Mouse (Mus musculus) myocyte (in vitro differentiated cells): Measurements from ENCODE around the gene Taf8.

Source experiments
- CEBPB ChIP-seq: IDR thresholded peaks from 2 replicates; pipeline ENCODE4 v1.6.1; 2011; ENCODE audit warnings: mild to moderate bottlenecking, moderate library complexity; ENCODE audit not compliant: poor library complexity, insufficient read depth, severe bottlenecking
- E2F4 ChIP-seq: IDR thresholded peaks from one replicate; pipeline ENCODE4 v1.6.1; 2011; ENCODE audit warnings: mild to moderate bottlenecking, control low read depth, moderate library complexity; ENCODE audit not compliant: insufficient read depth
- MAX ChIP-seq: IDR thresholded peaks from one replicate; pipeline ENCODE4 v1.6.1; 2011; ENCODE audit warnings: low read depth, mild to moderate bottlenecking, control low read depth
- MYOD1 ChIP-seq, 3 experiments: IDR thresholded peaks; one replicate each; pipeline ENCODE4 v1.6.1; 2011; ENCODE audit warnings: control low read depth in 2 of 3, low read depth in 2 of 3, mild to moderate bottlenecking in 2 of 3, moderate library complexity in 1 of 3; ENCODE audit not compliant: insufficient read length in 2 of 3, control insufficient read depth in 1 of 3
- MYOG ChIP-seq, 3 experiments: IDR thresholded peaks; one replicate each; pipeline ENCODE4 v1.6.1; 2011; ENCODE audit warnings: control low read depth in 2 of 3, low read depth in 2 of 3, mild to moderate bottlenecking in 2 of 3; ENCODE audit not compliant: insufficient read length in 2 of 3, control insufficient read depth in 1 of 3, insufficient read depth in 1 of 3
- POLR2A ChIP-seq: IDR thresholded peaks from one replicate; pipeline ENCODE4 v1.6.1; 2011; ENCODE audit warnings: low read depth, mild to moderate bottlenecking, control low read depth, moderate library complexity; ENCODE audit not compliant: insufficient read length
- POLR2AphosphoS2 ChIP-seq: IDR thresholded peaks from one replicate; pipeline ENCODE4 v1.6.1; 2011; ENCODE audit warnings: low read depth, control low read depth; ENCODE audit not compliant: insufficient read length
- REST ChIP-seq: IDR thresholded peaks from one replicate; pipeline ENCODE4 v1.6.1; 2011; ENCODE audit warnings: mild to moderate bottlenecking, control low read depth, moderate library complexity; ENCODE audit not compliant: insufficient read depth, insufficient read length
- SRF ChIP-seq: IDR thresholded peaks from one replicate; pipeline ENCODE4 v1.6.1; 2011; ENCODE audit warnings: low read depth; ENCODE audit not compliant: control insufficient read depth, insufficient read length
- TCF12 ChIP-seq: IDR thresholded peaks from one replicate; pipeline ENCODE4 v1.6.1; 2011; ENCODE audit warnings: mild to moderate bottlenecking, control low read depth; ENCODE audit not compliant: poor library complexity, insufficient read depth, severe bottlenecking
- TCF3 ChIP-seq: IDR thresholded peaks from one replicate; pipeline ENCODE4 v1.6.1; 2011; ENCODE audit warnings: low read depth, control low read depth; ENCODE audit not compliant: insufficient read length
- USF1 ChIP-seq: IDR thresholded peaks from one replicate; pipeline ENCODE4 v1.6.1; 2011; ENCODE audit warnings: low read depth, mild to moderate bottlenecking, control low read depth, moderate library complexity

DNA sequence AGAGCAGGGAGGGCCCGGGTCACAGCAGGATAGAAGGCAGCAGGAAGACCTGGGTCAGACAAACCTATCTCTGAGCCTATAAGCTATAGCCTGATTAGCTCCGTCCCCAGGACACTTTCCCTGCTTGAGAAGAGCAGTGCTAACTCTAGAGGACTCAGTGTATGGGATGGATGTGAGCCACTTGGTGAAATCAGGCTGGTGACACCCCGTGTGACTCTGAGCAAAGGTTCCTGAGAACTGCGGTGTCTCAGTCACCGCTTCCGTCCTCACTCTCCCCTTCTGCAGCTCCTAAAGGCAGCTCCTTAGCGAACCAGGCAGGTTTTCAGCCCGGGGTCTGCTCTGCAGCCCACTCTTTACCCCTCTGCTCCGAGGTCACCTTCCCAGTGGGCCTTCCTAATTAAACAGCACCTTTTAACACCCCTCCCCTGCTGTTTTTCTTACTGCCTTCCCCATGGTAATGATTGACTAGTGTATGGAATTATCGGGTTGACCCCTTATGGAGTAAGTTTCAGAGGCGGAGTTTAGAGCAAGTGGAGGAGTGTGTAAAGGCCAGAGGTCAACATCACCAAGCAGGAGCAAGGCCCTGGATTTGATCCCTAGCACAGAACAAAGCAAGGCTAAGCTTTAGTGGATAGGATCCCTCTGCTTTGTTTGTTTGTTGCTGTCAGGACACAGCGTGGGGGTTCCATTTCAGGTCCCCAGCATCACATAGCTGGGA is 37.7 kb downstream of the Taf8 start:
- TF ChIP-seq POLR2A (no peak), REST (no peak), MYOG (IDR thresholded peaks at IDR 0.05; ENCODE audit: control insufficient read depth in 1 of 3, insufficient read depth in 1 of 3, insufficient read length in 2 of 3, low read depth in 2 of 3) (no peak), TCF12 (no peak), MAX (no peak), MYOD1 (IDR thresholded peaks at IDR 0.05; ENCODE audit: control insufficient read depth in 1 of 3, insufficient read length in 2 of 3, low read depth in 2 of 3) (no peak), POLR2AphosphoS2 (no peak), USF1 (no peak), E2F4 (no peak), CEBPB (no peak), SRF (no peak), TCF3 (no peak)
